Mouse (Mus musculus): Measurements from ENCODE around the gene Tns1. TPM values are rescaled to one million over a fixed set of nuclear protein-coding genes. Genes with fewer than 3 reads are reported as not detected.

Gene Tns1
- polyA plus RNA-seq, 1 experiment: 400 TPM

DNA sequence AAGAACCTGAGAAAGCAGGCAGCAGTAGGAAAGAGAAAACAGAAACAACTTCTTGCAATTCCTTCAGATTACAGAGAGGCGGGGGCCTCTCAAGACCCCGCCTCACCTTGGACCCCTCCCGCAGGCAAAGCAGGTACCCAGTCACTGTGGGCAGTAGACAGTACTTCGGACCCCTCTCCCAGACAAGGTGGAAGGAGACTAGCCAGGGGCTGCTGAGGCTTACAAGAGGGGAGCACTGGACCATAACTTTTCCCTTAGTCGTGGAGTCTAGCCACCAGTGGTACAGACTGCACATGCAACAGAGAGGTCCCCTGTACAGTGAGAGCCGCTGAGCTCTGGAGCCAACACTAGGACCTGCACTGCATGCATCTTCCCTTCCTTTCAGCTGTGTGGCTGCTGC is 64.2 kb downstream of the Tns1 start:
- H3K4me3 ChIP-seq (ENCODE audit: insufficient read depth, low read depth, low read length): peak overlapping the region; percentile 20; the same call in 1 of the 2 replicates
- H3K4me1 ChIP-seq (ENCODE audit: control insufficient read depth, insufficient read depth, low read length): peaks cover 42% of the 10 kb centered on the region
- H3K27me3 ChIP-seq (replicated peaks; ENCODE audit: control insufficient read depth, insufficient read depth, low read length): no peaks in the 10 kb centered on the region
- H3K36me3 ChIP-seq (ENCODE audit: control insufficient read depth, insufficient read depth, low read length): no peaks in the 10 kb centered on the region
- WGBS: 30% methylated on average over 6 of the region's 6 CpGs
- peak overlapping the region; percentile 96 for H3K27ac ChIP-seq (ENCODE audit: insufficient read depth, low read depth, low read length)
- TF ChIP-seq POLR2A (IDR thresholded peaks at IDR 0.05; ENCODE audit: low read depth, low read length) (no peak), CTCF (conservative IDR thresholded peaks at IDR 0.05; ENCODE audit: insufficient read depth, insufficient read length, low read depth, low read length) (no peak)
- DNase-seq: peak; percentile 74

DNA sequence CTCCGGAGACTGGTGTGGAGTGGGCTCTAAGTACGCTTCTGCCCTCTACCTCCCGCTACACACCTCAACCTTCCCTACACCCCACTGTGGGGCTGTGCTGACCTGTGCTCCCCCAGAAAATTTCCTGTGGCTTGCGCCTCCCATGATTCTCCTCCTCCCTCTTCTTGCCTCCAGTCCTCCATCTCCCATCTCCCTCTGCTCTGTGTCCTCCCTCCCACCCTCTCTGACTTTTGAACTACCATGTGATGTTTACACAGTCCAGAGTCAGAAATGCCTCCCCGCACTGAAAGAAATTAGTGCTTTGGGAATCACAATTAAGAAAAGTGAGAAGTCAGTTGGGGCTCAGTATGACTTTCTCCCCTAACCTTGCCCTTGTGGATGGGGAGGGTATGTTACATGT is 64.7 kb downstream of the Tns1 start:
- Histone ChIP-seq H3K4me1 (ENCODE audit: control insufficient read depth, insufficient read depth, low read length) (peaks cover 47% of the 10 kb centered on the region), H3K27me3 (replicated peaks; ENCODE audit: control insufficient read depth, insufficient read depth, low read length) (no peaks in the 10 kb centered on the region), H3K4me3 (ENCODE audit: insufficient read depth, low read depth, low read length) (peak overlapping the region; percentile 5; the same call in 1 of the 2 replicates), H3K36me3 (ENCODE audit: control insufficient read depth, insufficient read depth, low read length) (no peaks in the 10 kb centered on the region), H3K27ac (ENCODE audit: insufficient read depth, low read depth, low read length) (peak overlapping the region; percentile 96)
- DNase-seq: peak; percentile 89
- peak; percentile 44 for TF ChIP-seq POLR2A (IDR thresholded peaks at IDR 0.05; ENCODE audit: low read depth, low read length)
- TF ChIP-seq CTCF (conservative IDR thresholded peaks at IDR 0.05; ENCODE audit: insufficient read depth, insufficient read length, low read depth, low read length): no peak
- WGBS: 39% methylated on average over 5 of the region's 5 CpGs

DNA sequence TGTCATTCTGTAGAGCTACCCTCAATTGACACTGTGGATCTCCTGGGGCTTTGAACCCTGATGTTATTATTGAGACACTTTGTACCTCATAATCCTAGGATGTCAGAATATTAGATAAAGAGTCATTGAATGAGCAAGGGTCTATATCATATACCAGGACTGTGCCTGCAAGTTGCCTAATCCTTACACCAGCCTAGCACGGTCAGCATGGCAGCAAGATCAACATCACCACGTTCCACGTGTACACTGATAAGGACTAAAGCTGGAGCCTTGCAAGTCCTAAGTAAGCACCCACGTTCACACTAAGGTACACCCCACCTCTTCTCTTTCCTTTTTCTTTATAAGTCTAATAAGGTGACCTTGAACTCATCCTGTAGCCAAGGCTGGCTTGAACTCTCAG is 65.5 kb downstream of the Tns1 start:
- Histone ChIP-seq H3K36me3 (ENCODE audit: control insufficient read depth, insufficient read depth, low read length) (no peaks in the 10 kb centered on the region), H3K4me3 (ENCODE audit: insufficient read depth, low read depth, low read length) (no peak overlapping the region), H3K27me3 (replicated peaks; ENCODE audit: control insufficient read depth, insufficient read depth, low read length) (no peaks in the 10 kb centered on the region), H3K4me1 (ENCODE audit: control insufficient read depth, insufficient read depth, low read length) (peaks cover 55% of the 10 kb centered on the region), H3K27ac (ENCODE audit: insufficient read depth, low read depth, low read length) (peak overlapping the region; percentile 96)
- WGBS: 39% methylated on average over 4 of the region's 4 CpGs
- TF ChIP-seq CTCF (conservative IDR thresholded peaks at IDR 0.05; ENCODE audit: insufficient read depth, insufficient read length, low read depth, low read length): no peak
- no peak for TF ChIP-seq POLR2A (IDR thresholded peaks at IDR 0.05; ENCODE audit: low read depth, low read length)
- DNase-seq: no peak

DNA sequence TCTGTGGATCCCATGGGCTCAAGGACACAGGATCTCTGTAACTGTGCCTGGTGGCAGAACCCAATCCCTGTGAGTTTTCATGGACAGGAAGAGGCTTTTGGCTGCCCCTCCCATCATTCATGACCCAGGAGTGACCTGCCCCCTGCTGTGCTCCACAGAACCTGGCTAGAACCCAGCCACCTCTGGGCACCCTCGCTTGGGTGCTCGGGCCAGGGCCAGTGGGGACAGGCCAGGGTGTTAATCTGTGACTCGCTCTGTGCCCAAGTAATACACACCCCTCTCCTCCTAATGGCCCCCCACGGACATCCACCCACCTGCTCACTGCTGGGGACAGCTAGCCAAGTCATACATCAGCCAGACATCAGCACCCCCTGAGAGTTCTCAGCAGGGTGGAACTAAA is 65.9 kb downstream of the Tns1 start:
- H3K36me3 ChIP-seq (ENCODE audit: control insufficient read depth, insufficient read depth, low read length): no peaks in the 10 kb centered on the region
- H3K27me3 ChIP-seq (replicated peaks; ENCODE audit: control insufficient read depth, insufficient read depth, low read length): no peaks in the 10 kb centered on the region
- TF ChIP-seq POLR2A (IDR thresholded peaks at IDR 0.05; ENCODE audit: low read depth, low read length) (no peak), CTCF (conservative IDR thresholded peaks at IDR 0.05; ENCODE audit: insufficient read depth, insufficient read length, low read depth, low read length) (0 out of 2 replicates have a peak, but pooled peaks have one; percentile 13)
- H3K27ac ChIP-seq (ENCODE audit: insufficient read depth, low read depth, low read length): peak overlapping the region; percentile 96
- peak; percentile 97 for DNase-seq
- H3K4me1 ChIP-seq (ENCODE audit: control insufficient read depth, insufficient read depth, low read length): peaks cover 59% of the 10 kb centered on the region
- H3K4me3 ChIP-seq (ENCODE audit: insufficient read depth, low read depth, low read length): no peak overlapping the region
- 18% methylated on average over 4 of the region's 4 CpGs for WGBS

DNA sequence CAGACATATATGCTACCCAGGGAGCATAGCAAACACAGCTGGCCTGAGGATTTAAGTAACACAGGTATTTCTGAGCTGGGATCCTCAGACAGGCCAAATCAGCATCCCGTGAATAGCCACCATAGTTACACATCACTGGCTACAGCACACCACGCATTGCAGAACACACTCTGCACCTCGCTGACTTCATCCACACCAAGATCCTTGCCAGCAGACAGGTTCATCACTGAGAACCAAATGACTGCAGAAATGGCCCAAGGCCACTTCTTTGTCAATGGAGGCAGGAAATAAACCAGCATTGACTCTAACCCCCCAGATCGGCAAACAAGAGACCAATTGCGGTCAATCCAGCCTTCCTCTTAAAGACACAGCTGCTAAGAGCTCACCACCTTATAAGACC is 66.7 kb downstream of the Tns1 start:
- Histone ChIP-seq H3K27ac (ENCODE audit: insufficient read depth, low read depth, low read length) (peak overlapping the region; percentile 88), H3K27me3 (replicated peaks; ENCODE audit: control insufficient read depth, insufficient read depth, low read length) (no peaks in the 10 kb centered on the region), H3K4me3 (ENCODE audit: insufficient read depth, low read depth, low read length) (no peak overlapping the region), H3K36me3 (ENCODE audit: control insufficient read depth, insufficient read depth, low read length) (no peaks in the 10 kb centered on the region), H3K4me1 (ENCODE audit: control insufficient read depth, insufficient read depth, low read length) (peaks cover 66% of the 10 kb centered on the region)
- peak; percentile 86 for DNase-seq
- TF ChIP-seq CTCF (conservative IDR thresholded peaks at IDR 0.05; ENCODE audit: insufficient read depth, insufficient read length, low read depth, low read length) (no peak), POLR2A (IDR thresholded peaks at IDR 0.05; ENCODE audit: low read depth, low read length) (no peak)
- WGBS: 40% methylated on average over 5 of the region's 5 CpGs

DNA sequence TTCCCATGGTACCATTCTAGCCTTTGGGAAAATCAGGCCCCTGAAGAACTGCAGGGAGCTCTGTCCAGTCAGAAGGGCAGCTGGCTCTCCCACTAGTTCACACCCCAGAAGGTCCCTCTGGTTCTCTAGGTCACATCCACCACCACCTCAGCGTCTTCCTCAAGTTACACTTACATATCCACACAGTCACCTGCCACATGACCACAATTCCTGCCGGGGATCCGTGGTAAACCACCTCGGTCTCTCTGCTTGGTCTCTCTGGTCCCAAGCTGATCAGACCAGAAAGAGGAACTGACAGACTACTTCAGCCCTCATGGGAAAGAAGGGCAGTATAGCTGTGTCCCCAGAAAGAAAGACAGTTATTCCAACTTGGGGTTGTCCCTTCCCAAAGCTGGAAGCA is 68.7 kb downstream of the Tns1 start:
- WGBS: 60% methylated on average over 4 of the region's 4 CpGs
- H3K4me3 ChIP-seq (ENCODE audit: insufficient read depth, low read depth, low read length): no peak overlapping the region
- peaks cover 75% of the 10 kb centered on the region for H3K4me1 ChIP-seq (ENCODE audit: control insufficient read depth, insufficient read depth, low read length)

DNA sequence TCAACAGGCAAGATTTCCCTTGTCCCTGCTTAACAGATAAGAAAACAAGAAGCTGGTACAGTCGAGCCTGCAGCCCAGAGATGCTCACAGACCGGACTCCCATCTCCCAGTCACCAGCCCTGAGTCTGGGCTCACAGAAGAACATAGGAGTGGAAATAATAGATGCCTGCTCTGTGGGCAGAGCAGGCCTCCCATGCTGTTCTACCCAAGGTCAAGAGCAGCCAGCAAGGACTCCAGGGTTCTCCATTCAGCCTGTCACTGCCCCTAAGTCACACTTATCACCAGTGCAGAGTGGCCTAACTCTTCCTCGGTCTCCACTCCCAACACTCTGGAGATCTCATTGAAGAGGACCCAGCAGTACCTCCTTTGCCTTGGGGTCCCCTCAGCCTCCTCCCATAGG is 69.8 kb downstream of the Tns1 start:
- peaks cover 73% of the 10 kb centered on the region for H3K4me1 ChIP-seq (ENCODE audit: control insufficient read depth, insufficient read depth, low read length)
- H3K36me3 ChIP-seq (ENCODE audit: control insufficient read depth, insufficient read depth, low read length): no peaks in the 10 kb centered on the region
- H3K27ac ChIP-seq (ENCODE audit: insufficient read depth, low read depth, low read length): peak overlapping the region; percentile 49
- H3K27me3 ChIP-seq (replicated peaks; ENCODE audit: control insufficient read depth, insufficient read depth, low read length): no peaks in the 10 kb centered on the region
- WGBS: 59% methylated on average over 3 of the region's 3 CpGs
- H3K4me3 ChIP-seq (ENCODE audit: insufficient read depth, low read depth, low read length): no peak overlapping the region
- DNase-seq: no peak
- TF ChIP-seq POLR2A (IDR thresholded peaks at IDR 0.05; ENCODE audit: low read depth, low read length): no peak
- TF ChIP-seq CTCF (conservative IDR thresholded peaks at IDR 0.05; ENCODE audit: insufficient read depth, insufficient read length, low read depth, low read length): no peak

More for the DNA sequence above, 68.7 kb downstream of the Tns1 start:
- no peak for TF ChIP-seq CTCF (conservative IDR thresholded peaks at IDR 0.05; ENCODE audit: insufficient read depth, insufficient read length, low read depth, low read length)
- no peak for TF ChIP-seq POLR2A (IDR thresholded peaks at IDR 0.05; ENCODE audit: low read depth, low read length)
- no peak for DNase-seq
- H3K27me3 ChIP-seq (replicated peaks; ENCODE audit: control insufficient read depth, insufficient read depth, low read length): no peaks in the 10 kb centered on the region
- H3K36me3 ChIP-seq (ENCODE audit: control insufficient read depth, insufficient read depth, low read length): no peaks in the 10 kb centered on the region
- 0 out of 2 replicates have a peak overlapping the region, but pooled peaks have one; percentile 11 for H3K27ac ChIP-seq (ENCODE audit: insufficient read depth, low read depth, low read length)
